Mouse (Mus musculus) stomach, embryonic 16.5 days (tissue): Measurements from ENCODE around the gene Ankrd55. TPM values are rescaled to one million over a fixed set of nuclear protein-coding genes. Genes with fewer than 3 reads are reported as not detected.
A peak's percentile ranks its signal among the peaks of the same experiment; 100 is the strongest.

Experiments
- ATAC-seq: fragments of 200-750 bp; cut with Nextera tagmentation; 2 replicates; pipeline ENCODE4 v1.8.0; 2017; ENCODE audit warnings: moderate number of reproducible peaks, moderate TSS enrichment; ENCODE audit not compliant: insufficient read depth, low FRiP score
- H3K27ac ChIP-seq: fragments of 300-500 bp; sonication (generic); 2 replicates; pipeline ENCODE4 v1.5.1; 2014; ENCODE audit warnings: low read length
- H3K27me3 ChIP-seq: fragments of 300-500 bp; sonication (generic); 2 replicates; pipeline ENCODE4 v1.6.1; 2014; ENCODE audit warnings: low read length, control low read depth, mixed read lengths; ENCODE audit not compliant: control insufficient read depth, insufficient read depth
- H3K36me3 ChIP-seq: fragments of 300-500 bp; sonication (generic); 2 replicates; pipeline ENCODE4 v1.6.1; 2014; ENCODE audit warnings: low read length; ENCODE audit not compliant: control insufficient read depth, insufficient read depth
- H3K4me1 ChIP-seq: fragments of 300-500 bp; sonication (generic); 2 replicates; pipeline ENCODE4 v1.6.1; 2014; ENCODE audit warnings: low read length, control low read depth, mixed read lengths; ENCODE audit not compliant: control insufficient read depth, insufficient read depth
- H3K4me2 ChIP-seq: fragments of 300-500 bp; sonication (generic); 2 replicates; pipeline ENCODE4 v1.6.1; 2014; ENCODE audit warnings: low read depth, low read length, mixed read lengths
- H3K4me3 ChIP-seq: fragments of 300-500 bp; sonication (generic); replicated peaks from 2 replicates; pipeline ENCODE4 v1.5.1; 2014; ENCODE audit warnings: mild to moderate bottlenecking, low read length
- H3K9ac ChIP-seq: fragments of 300-500 bp; sonication (generic); 2 replicates; pipeline ENCODE4 v1.6.1; 2014; ENCODE audit warnings: low read length
- H3K9me3 ChIP-seq: fragments of 300-500 bp; sonication (generic); replicated peaks from 2 replicates; pipeline ENCODE4 v1.6.1; 2016; ENCODE audit warnings: low read length, control low read depth; ENCODE audit not compliant: control insufficient read depth
- WGBS: fragments of 180-500 bp; shearing (Covaris S2); extraction: QIAGEN DNeasy Blood & Tissue Kit; methylation state at CpG from one replicate; pipeline ENCODE4 v1.1.7; 2014; 5-methylcytosine and 5-hydroxymethylcytosine counted together
- polyA plus RNA-seq: library from polyadenylated mRNA; unstranded; fragments of >200 nt; fragmentation: Nextera tagmentation; extraction: Ambion mirVana; gene quantifications from 2 replicates; pipeline ENCODE4 v1.2.1, GENCODE M21; 2015

Ankrd55 gene
- polyA plus RNA-seq, 1 experiment from 2014 or later = 0.39 TPM

DNA sequence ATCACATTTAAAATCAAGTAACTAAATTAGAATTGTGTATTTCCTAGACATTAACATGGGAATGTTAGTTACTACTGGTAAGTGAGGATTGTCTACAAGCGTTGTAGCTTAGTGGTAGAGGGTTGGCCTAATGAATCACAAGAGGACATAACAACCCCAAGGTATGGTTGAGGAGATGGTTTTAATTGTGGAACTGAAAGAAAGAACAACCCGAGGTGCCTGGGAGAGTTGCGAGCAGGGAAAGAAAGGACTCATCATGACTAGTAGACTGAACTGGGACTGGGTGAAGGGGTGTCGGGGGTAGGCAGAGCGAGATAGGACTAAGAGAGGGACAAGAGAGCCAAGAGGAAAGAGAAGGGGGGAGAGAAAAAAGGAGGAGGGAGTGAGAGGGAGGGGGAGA is 99.0 kb downstream of the Ankrd55 start:
- H3K9me3 ChIP-seq = no peaks in the 10 kb centered on the region
- H3K4me2 ChIP-seq = no peak overlapping the region
- no peaks in the 10 kb centered on the region for H3K27me3 ChIP-seq
- H3K27ac ChIP-seq = no peak overlapping the region
- ATAC-seq = no peak
- H3K36me3 ChIP-seq = no peaks in the 10 kb centered on the region
- 91% methylated on average over 5 of the region's 5 CpGs for WGBS
- H3K4me1 ChIP-seq = peaks cover 14% of the 10 kb centered on the region
- no peak overlapping the region for H3K9ac ChIP-seq
- no peak overlapping the region for H3K4me3 ChIP-seq

DNA sequence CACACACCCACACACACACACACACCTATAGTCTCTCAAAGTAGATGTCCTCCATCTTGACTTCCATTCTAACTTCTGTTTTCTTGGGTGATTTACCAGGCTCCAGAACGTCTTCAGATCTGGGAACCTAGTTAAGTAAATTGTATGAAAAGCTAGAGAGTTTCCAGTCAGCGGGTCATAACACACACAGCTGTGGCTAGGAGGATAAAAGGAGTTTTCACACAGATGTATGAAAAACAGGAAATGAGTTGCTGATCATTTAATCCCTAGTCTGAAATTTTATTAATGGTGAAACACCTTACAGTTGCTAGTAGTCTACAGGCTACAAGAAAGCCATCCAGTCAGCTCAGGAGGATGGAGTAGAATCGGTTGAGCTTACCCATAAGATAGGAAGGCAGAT is 99.9 kb downstream of the Ankrd55 start:
- no peak overlapping the region for H3K4me3 ChIP-seq
- H3K9ac ChIP-seq = no peak overlapping the region
- peaks cover 5% of the 10 kb centered on the region for H3K4me1 ChIP-seq
- no peak overlapping the region for H3K4me2 ChIP-seq
- no peaks in the 10 kb centered on the region for H3K36me3 ChIP-seq
- H3K27ac ChIP-seq = no peak overlapping the region
- H3K27me3 ChIP-seq = no peaks in the 10 kb centered on the region
- no peak for ATAC-seq
- no peaks in the 10 kb centered on the region for H3K9me3 ChIP-seq
- 70% methylated on average over 3 of the region's 3 CpGs for WGBS

DNA sequence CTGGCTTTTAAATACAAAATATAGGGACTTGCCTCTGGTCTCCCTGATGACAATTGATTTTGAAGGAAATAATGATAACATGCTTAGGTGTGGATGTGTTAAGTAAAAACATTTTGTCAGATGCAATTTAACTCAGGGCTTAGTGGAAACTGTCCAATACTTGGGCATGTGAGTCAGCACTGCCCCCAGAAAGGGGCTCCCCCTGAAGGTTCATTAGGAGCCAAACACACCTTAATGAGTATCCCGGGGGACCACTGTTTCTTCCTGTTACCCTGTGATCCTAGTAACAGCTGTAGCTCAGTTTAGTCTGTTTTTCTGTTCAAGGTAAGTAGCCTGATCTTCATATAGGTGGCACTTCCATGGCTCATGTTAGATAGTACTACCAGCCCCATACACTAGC is 102.0 kb downstream of the Ankrd55 start:
- no peak for ATAC-seq
- Histone ChIP-seq H3K9ac (no peak overlapping the region), H3K9me3 (no peaks in the 10 kb centered on the region), H3K27me3 (no peaks in the 10 kb centered on the region), H3K27ac (no peak overlapping the region), H3K4me1 (no peaks in the 10 kb centered on the region), H3K36me3 (no peaks in the 10 kb centered on the region), H3K4me3 (no peak overlapping the region), H3K4me2 (no peak overlapping the region)
- WGBS = 97% methylated on average over 1 of the region's 1 CpGs

DNA sequence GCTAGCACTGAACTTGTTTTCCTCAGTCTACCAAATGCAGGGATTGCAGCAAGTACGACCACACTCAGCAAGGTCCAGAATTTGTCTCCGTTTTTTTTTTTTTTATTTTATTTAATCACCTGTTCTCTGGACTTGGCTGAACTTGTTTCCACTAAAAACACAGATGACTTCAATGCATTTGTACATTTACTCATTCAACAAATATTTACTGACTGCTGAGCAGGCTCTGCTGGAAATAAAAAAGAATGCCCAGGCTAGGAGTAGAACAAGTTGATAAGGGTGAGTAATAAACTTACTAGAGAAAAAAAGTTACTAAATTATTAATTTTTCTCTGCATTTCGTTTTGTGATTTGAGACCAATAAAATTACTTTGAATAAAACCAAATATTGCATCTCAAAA is 103.1 kb downstream of the Ankrd55 start:
- H3K27me3 ChIP-seq = no peaks in the 10 kb centered on the region
- no peak overlapping the region for H3K9ac ChIP-seq
- H3K4me2 ChIP-seq = no peak overlapping the region
- H3K4me1 ChIP-seq = no peaks in the 10 kb centered on the region
- peak; percentile 59; the same call in 1 of the 2 replicates for ATAC-seq
- H3K9me3 ChIP-seq = no peaks in the 10 kb centered on the region
- H3K36me3 ChIP-seq = no peaks in the 10 kb centered on the region
- H3K27ac ChIP-seq = peak overlapping the region; percentile 79
- WGBS = 62% methylated on average over 3 of the region's 3 CpGs
- H3K4me3 ChIP-seq = no peak overlapping the region

DNA sequence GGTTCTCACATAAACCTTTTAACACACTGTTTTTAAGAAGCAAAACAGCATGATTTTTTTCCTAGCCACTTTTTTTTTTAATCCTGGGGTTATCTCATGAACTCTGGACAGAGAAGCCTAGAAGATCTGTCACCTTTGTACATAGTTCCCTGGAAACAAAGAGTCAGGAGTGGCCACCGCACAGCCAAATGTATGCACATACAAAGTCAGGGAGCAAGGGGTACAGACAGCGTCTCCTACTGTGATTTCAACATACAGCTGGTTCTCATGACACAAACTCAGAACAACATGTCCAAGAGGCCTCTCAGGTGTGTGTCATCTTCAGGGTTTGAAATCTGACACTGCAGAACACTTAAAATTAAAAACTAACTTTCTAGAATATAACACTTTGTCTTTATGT is 105.1 kb downstream of the Ankrd55 start:
- no peaks in the 10 kb centered on the region for H3K9me3 ChIP-seq
- no peak overlapping the region for H3K4me2 ChIP-seq
- no peak for ATAC-seq
- WGBS = 73% methylated on average over 2 of the region's 2 CpGs
- no peak overlapping the region for H3K27ac ChIP-seq
- H3K36me3 ChIP-seq = no peaks in the 10 kb centered on the region
- H3K4me3 ChIP-seq = no peak overlapping the region
- H3K27me3 ChIP-seq = no peaks in the 10 kb centered on the region
- H3K9ac ChIP-seq = no peak overlapping the region
- peaks cover 8% of the 10 kb centered on the region for H3K4me1 ChIP-seq

- H3K4me1 ChIP-seq = peaks cover 8% of the 10 kb centered on the region
- no peak for ATAC-seq
- WGBS = 54% methylated on average over 9 of the region's 9 CpGs
- H3K36me3 ChIP-seq = no peaks in the 10 kb centered on the region
- H3K4me2 ChIP-seq = no peak overlapping the region
- H3K27me3 ChIP-seq = no peaks in the 10 kb centered on the region
- no peak overlapping the region for H3K4me3 ChIP-seq
- no peak overlapping the region for H3K27ac ChIP-seq
- H3K9ac ChIP-seq = no peak overlapping the region
- H3K9me3 ChIP-seq = no peaks in the 10 kb centered on the region
Observed at GRCm38 (mm10) chr13:112394271-112394670, 106.0 kb downstream of the Ankrd55 start.

- 62% methylated on average over 3 of the region's 3 CpGs for WGBS
- Histone ChIP-seq H3K9ac (no peak overlapping the region), H3K4me2 (no peak overlapping the region)
Observed at GRCm38 (mm10) chr13:112404723-112405122, 116.5 kb downstream of the Ankrd55 start.

GRCm38 (mm10) chr13:112405184-112405583 is 116.9 kb downstream of the Ankrd55 start:
- H3K9ac ChIP-seq = no peak overlapping the region
- no peak overlapping the region for H3K27ac ChIP-seq
- no peak overlapping the region for H3K4me2 ChIP-seq
- H3K4me3 ChIP-seq = no peak overlapping the region
- no peaks in the 10 kb centered on the region for H3K9me3 ChIP-seq
- WGBS = 51% methylated on average over 1 of the region's 1 CpGs
- ATAC-seq = no peak
- no peaks in the 10 kb centered on the region for H3K4me1 ChIP-seq
- no peaks in the 10 kb centered on the region for H3K36me3 ChIP-seq
- no peaks in the 10 kb centered on the region for H3K27me3 ChIP-seq

More at GRCm38 (mm10) chr13:112404723-112405122, 116.5 kb downstream of the Ankrd55 start:
- Histone ChIP-seq H3K9me3 (no peaks in the 10 kb centered on the region), H3K27ac (no peak overlapping the region), H3K27me3 (no peaks in the 10 kb centered on the region), H3K4me3 (no peak overlapping the region), H3K4me1 (no peaks in the 10 kb centered on the region), H3K36me3 (no peaks in the 10 kb centered on the region)
- no peak for ATAC-seq

- 69% methylated on average over 2 of the region's 2 CpGs for WGBS
- Histone ChIP-seq H3K27me3 (no peaks in the 10 kb centered on the region), H3K4me1 (no peaks in the 10 kb centered on the region), H3K36me3 (no peaks in the 10 kb centered on the region), H3K4me2 (no peak overlapping the region), H3K27ac (no peak overlapping the region), H3K4me3 (no peak overlapping the region), H3K9ac (no peak overlapping the region), H3K9me3 (no peaks in the 10 kb centered on the region)
- no peak for ATAC-seq
Observed at GRCm38 (mm10) chr13:112406618-112407017, 118.4 kb downstream of the Ankrd55 start.

DNA sequence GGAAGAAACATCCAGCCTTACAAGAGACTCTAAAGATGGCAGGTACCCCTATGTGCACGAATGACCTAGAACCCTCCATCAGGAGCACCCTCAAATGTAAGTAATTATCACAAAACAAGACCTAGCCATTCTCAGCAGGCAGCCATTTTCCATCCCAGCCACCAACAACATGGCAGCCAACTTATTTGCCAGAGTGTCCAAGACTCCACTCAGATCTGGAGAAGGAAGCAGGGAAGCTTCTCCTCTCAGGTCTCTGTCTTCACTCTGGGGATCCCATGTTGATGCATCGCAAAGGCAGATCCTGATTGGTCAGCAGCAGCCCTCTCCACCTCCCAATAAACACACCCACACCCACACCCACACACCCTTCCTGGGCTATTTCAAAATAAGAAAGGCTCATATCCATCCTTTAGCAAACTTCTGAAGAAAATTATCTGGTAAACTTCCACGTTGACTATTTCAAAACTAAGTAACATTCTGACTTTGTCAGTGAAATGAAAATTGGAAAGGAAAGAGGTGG is 119.0 kb downstream of the Ankrd55 start:
- no peak overlapping the region for H3K9ac ChIP-seq

More for the DNA sequence above, 119.0 kb downstream of the Ankrd55 start:
- Histone ChIP-seq H3K4me3 (no peak overlapping the region), H3K4me2 (no peak overlapping the region), H3K9me3 (no peaks in the 10 kb centered on the region), H3K27me3 (no peaks in the 10 kb centered on the region), H3K36me3 (no peaks in the 10 kb centered on the region), H3K27ac (no peak overlapping the region), H3K4me1 (no peaks in the 10 kb centered on the region)
- 88% methylated on average over 3 of the region's 3 CpGs for WGBS
- no peak for ATAC-seq
